Mouse (Mus musculus) ES-Bruce4 (cell line): ENCODE data around the gene Saysd1.

Experiments
- CTCF ChIP-seq: IDR thresholded peaks from one replicate; pipeline ENCODE4 v1.8.1; 2011; ENCODE audit warnings: low read depth, low read length
- POLR2A ChIP-seq: IDR thresholded peaks from one replicate; pipeline ENCODE4 v1.8.1; 2011; ENCODE audit warnings: low read length; ENCODE audit not compliant: insufficient read depth

DNA sequence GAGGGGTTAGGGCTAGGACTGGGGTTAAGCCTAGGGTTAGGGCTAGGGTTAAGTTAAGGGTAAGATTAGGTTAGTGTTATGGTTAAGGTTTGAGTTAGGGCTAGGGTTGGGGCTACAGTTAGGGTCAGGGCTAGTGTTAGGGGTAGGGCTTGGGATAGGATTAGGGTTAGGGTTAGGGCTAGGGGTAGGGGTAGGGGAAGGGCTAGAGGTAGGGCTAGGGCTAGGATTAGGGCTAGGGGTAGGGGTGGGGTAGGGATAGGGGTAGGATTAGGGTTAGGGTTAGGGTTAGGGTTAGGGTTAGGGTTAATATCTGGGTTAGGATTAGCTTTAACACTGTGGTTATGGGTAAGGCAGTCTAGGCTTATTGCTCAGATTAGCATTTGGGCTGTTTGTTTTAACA lies 73.6 kb downstream of the Saysd1 start:
- TF ChIP-seq POLR2A, result no peak
- no peak for TF ChIP-seq CTCF
